Mouse (Mus musculus) urinary bladder, adult 18-20 months (tissue): ENCODE results near the gene Tspan5.

ENCODE experiments used
- DNase-seq, 2 experiments: peaks; one replicate each; pipeline ENCODE4 v3.0.0; 2022; ENCODE audit warnings: low spot score in 2 of 2, mixed read lengths in 2 of 2

Tspan5 gene

DNA sequence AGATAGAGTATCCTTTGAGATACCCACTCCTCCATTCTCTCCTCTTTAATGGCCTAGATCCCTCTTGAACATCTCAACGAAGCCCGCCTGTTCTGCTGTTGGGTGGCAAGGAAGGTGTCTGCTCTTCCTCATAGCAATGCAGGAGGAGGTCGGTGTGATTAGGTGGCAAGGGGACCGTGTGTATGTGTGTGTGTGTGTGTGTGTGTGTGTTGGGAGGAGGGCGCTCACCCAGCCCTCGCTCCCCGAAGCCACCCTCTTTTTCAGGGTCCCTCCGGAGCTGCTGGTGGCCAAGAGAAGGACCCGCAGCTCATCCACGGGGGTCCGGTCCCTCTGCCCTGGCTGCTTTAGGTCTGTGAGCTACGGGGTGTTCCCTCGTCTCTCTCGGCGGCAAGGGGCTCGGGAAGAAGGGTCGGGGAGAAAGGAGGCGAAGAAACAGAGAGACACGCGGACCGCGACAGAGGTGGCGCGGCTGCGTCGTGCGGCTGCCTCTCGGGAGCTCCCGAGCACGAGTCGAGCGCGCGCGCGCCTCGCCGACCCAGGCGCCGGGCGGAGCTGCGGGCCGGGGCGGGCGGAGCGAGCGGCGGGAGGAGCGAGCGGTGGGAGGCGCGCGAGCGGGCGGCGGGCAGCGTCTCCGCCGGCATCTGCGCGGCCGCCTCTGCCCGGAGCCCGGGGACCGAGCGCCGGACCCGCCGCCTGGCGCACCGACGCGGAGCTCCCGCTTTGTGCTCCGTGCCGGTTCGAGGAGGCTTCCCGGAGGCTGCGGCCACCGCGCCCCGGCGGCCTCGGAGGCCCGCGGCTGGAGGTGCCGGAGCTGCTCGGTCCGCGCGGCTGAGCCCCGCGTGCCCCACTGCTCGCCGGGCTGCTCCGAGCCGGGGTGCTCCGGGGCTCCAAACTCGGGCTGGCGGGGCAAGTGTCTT, at the start of gene Tspan5:
Gene Tspan5, plus strand, starts transcription at position 547 of the 917 bp plus-strand sequence.
- peak; percentile 58 to 67 for DNase-seq

DNA sequence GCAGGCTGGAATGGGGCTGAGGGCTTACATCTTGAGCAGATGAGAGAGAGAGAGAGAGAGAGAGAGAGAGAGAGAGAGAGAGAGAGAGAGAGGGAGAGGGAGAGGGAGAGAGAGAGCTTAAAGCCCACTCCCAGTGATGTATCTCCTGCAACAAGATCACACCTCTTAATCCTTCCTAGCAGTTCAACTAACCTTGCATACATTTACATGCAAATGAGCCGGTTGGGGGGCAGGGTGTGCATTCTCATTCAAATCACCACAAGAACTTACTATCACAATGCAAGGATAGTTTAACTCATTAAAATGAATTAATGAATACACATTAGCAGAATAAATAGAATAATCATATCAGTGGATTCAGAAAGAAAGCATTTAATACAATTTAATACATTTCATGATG, 49.7 kb upstream of the Tspan5 start:
- DNase-seq = no peak

DNA sequence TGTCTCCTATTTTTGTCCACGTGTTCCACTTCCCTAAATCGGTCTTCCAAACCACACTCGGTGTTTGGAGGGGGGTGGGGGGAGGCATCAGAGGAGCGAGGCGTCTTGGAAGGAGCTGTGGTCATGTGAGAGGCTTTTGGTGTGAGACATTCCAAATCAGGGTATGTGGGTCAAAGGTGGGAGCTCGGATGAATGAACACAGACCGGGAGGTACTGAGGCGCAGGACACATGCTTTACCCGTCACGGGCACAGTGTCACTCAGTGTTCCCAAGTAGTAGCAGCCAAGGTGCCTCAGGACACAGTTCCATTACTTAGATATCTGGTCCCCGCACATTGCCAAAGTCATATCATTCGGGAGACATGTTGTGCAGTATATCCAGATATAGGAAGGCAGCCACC, 38.6 kb upstream of the Tspan5 start:
- DNase-seq = no peak

DNA sequence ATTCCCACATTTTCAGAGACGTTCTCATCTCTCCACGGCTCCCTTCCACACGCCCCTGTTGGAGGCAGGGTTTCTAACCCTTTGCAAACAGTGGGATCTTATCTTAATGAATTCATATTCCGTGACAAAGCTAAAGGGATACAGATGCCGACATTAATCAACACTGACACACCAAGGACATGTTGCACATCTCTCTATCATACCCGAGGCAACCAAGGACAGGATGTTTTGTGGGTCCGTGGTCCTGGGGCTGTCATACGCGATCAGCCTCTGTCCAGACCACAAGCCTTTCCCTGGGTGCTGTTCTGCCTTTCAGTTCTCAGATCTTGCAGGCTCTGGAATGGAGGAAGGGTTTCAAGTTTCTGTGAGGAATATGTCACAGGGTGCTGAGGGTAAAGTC, 37.5 kb upstream of the Tspan5 start:
- no peak for DNase-seq

DNA sequence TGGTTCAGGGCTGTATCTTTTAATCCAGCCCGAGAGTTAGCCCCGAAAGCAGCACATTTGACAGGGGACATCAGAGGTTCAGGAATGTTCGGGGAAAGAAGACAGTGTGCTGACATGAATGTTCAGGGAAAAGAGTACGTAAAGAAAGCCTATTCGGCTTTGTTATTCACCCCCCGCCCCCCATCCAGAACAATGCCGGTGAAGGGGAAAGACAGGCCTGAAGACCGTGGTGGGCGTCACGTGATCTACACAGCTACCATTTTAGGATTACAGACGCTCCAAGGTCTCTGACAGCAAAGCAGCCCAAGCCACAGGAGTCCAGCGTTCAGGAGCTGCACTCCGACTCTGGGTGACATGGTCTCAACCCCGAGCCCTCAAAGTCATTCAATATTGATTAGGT, 36.1 kb upstream of the Tspan5 start:
- no peak for DNase-seq

DNA sequence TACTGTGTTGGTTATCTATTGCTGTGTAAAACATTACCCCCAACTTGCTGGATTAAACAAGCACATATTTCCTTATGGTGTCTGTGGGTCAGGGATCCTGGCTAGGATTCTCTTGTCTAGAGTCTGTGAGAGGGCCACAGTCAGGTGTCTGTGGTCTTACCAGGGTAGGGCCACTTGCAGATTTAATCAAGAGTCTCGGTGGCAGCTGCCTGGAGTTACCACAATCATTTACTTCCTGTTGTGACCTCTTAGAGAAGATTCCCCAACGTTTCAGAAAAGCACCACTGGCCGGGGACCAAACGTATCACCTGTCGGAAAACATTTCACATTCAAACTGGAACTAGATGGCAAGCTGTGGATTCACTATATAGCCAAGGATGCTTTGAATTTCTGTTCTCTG, 32.8 kb upstream of the Tspan5 start:
- DNase-seq = no peak

DNA sequence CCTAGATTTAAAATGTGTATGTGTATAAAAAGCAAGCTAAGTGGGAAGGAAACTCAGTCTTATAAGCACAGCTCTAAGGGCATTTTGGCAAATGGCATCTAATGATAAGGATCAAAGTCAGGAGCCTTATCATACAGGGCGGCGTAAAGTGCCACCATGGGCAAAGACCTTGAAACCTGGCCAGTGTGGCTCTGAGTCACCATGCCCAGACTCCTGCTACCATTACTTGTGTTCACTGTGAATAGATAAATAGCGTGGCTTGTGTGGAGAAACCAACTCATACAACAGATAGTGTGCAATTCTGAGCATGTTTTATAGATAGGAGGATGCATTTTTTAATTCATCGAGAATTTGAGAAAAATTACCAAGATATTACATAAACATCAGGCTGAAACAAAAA, 30.0 kb upstream of the Tspan5 start:
- DNase-seq = no peak

DNA sequence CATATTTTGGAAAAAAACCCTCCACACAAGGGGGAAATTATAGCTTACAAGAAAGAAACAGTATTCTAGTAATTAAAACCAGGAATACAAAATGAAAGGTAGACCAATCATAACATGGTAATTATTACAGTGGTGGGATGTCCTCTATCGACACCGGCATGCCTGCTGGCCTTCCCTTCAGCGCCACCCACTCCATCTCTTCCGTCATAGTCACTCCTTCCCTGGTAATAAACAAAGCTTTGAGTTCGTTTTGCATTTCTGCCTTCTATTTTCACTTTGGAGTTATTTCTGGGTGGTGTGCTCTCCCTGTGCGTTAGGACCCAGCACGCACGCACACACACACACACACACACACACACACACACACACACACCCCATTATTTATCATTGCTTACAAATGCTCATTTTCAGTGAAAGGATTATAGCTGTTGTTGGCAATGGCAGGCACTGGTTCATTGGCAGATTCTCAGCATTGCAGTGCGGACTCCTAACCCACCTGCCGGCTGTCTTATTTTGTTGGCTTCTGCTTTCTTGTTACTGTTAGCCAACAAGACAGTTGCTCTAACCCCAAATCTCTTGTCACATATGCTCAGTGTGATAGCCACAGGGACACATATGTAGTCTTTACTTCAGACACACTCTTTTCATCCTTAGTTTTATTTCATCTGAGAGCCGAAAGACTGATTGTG, 29.4 kb upstream of the Tspan5 start:
- no peak for DNase-seq

DNA sequence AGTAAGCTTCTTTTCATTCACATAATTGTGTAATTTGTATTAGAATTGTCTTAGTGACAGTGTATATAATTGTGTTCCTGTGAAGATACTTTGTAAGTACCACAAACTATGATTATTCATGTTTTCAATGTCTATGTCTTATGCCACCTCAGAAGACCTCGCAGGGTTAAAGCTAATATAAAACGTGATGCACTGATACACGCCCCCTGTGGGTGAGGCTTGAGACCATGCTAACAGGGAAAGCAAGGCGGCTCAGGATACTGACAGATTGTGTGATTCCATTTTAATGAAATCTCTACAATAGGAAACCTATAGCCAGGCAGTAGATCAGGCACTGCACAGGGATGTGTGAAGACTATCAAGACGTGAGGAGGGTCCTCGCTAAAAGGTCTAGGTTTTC, 28.9 kb upstream of the Tspan5 start:
- no peak for DNase-seq

DNA sequence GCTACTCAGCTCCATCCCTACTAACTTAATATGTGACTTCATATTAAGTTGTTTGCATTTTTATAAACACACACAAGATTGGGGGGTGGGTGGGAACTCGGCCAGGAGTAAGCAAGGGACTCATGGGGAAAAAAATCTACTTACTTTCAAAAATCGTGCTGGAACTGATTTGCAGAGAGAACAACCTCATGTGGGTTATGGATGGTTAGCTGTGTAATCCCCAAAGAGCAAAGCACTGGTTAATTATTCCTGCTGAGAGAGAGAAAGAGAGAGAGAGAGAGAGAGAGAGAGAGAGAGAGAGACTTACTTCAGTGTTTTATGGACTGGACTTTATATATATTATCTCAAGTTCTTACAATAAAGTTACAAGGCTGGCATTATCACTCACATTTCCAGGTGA, 27.2 kb upstream of the Tspan5 start:
- no peak for DNase-seq

DNA sequence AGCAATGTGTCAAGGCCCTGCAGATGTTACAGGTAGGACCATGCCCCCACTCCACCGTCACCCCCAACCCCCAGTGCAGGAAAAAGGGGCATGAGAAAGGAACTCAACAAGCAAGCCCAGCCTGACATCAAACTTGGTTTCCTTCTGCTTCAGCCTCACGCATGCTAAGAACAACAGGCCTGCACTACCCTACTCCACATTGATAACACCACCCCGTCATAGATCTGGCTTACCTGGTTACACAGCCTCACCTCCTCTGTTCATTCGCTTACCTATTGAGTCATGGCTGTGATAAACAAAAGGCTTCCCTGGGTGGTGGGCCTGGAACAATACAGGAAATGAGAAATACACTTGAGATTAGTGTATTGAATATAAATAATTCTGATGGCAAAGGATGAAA, 26.8 kb upstream of the Tspan5 start:
- no peak for DNase-seq

DNA sequence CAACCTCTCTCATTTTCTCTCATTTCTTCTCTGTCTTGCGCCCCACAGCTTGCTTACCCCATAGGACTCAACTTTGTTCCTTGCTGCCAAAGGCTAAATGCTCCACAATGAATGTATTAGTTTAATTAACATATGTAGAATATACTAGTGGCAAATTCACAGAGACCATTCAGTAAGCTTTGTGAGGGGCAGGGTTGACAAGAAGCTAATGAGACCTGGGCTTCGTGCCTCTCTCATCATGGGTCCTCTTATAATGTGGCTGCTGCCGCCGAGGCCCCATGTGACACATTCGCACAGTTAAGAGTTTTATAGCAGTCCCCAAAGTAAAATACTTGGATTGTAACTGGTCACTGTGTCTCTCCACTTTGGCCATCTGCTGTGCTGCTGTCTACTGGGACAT, 25.0 kb upstream of the Tspan5 start:
- no peak for DNase-seq

DNA sequence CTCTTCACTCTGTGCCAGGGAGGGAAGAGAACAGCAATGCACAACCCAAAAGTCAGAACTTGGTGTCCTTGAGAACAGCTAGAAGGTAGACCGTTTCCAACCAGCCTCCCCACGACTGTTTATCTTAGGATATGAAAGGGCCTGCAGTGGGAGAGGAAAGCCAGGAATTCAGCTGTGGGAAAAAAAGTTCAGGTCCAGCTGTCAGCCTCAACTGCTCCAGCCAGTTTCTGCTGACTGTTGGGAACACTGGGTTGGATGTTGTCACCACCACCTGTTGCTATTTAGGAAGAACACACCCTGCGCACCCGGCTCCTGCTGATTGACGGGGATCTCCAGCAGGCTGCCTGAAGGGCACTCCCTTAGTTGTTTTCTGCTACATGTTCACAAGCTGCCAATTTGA, 19.8 kb upstream of the Tspan5 start:
- no peak for DNase-seq

DNA sequence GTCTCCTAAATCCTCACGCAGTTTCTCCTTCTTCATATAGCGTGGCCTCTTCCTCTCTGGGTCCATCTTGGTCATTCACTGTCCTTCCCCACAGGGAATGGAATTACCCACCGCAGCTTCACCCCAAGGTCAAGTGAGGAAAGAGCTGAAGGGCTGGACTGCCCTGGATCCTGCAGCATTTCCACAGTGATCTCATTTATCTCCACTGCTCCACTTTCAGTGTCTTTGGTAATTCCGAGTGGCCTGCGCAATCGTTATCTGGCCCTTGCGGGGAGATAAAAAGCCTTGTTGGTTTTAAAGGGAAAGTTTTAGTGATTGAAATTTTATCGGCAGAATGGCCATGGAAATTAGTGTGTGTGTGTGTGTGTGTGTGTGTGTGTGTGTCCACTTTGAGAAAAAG, 14.4 kb upstream of the Tspan5 start:
- no peak for DNase-seq

DNA sequence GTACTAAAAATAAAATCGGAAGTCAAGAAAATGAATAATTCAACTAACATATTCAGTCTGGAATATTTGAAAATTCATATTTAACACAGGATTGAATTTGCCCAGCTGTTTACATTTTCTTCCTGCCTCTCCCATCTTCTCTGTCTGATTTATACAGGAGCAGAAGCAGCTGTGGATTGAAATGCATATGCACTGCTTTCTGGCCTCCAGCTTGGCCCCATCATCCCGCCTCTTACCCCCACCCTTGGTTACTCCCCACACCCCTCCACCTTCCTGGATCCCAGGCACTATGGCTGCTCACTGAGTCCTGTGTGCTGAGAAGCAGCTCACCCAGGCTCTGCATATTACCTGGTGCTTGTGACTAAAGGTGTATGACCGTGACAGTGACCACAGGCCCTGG, 13.2 kb upstream of the Tspan5 start:
- no peak for DNase-seq

DNA sequence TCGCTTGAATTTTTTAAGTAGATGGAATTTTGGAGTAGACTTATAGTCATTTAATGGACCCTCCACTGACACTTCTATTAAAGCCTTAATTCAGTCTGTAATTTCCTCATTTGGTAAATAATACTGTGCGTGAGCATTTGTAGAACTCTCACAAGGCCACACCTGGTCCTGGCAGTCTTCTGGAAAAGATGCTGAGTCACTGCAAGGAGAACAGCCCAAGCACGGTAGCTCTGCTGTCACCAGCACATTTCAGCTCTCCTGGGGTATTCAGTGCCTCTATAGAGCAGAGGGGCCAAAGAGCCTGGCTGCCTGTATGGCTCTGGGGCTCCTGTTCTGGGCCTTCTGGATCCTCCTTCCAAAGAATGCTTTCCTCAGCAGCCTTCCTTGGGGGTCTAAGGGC, 11.2 kb upstream of the Tspan5 start:
- no peak for DNase-seq

DNA sequence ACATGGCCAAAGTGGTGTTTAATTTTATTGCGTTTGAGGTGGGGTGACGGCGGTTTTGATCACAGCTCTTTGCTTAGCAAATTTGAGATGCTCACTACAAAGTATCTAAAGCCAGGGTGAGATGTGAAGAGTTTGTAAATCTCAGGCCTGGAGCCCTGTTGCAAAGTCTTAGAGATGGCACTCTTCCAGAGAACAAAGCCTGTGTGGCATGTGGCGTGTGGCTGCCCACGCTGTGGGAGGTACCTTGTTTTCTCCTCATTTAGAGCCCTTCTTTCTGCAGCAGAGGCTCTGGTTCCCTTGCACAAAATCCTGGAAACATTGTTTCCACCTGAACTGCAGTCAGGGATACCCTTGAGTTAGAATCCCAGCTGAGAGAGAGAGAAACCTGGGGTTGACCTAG, 6.2 kb upstream of the Tspan5 start:
- DNase-seq = no peak

DNA sequence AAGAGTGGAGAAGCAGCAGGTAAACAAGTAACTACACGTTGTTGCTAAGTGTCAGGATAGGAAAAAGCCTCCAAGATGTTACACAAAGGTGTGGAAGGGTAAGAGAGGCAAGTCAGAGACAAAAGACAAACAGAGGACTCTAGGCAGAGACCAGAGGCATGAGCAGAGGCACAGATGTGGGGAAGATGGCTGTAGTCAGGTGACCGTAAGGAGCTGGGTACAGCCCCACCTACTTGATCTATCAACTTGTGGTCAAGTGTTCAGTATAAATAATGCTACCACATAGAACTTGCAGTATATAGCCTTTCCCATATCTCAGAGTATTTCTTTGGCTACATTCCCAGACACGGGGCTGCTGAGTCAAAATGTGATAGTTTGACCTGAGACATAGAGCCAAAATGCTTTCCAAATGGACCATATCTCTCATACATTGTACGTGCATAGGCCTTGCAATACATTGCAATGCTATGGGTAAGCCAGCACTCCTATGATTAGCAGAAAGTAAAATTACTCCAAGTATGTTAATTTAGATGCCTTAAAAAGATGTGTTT, 2.8 kb upstream of the Tspan5 start:
- no peak for DNase-seq

DNA sequence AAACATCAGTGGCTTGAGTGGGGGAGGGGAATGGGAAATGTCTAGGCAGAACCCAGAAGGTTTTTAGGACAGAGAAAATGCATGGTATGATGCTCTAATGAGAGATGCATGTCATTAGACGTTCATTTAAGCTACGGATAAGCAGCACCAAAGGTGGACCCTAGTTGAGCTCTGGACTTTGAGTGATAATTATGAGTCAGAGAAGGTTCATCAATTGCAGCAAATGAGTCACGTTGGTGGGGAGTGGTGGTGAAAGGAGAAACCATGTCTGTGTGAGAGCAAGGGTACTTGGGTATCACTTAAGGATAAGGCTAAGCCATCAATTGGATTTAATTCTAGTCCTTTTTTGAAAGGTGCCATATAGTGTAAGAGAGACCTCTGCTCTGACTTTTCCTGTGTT, 1.7 kb upstream of the Tspan5 start:
- no peak for DNase-seq

DNA sequence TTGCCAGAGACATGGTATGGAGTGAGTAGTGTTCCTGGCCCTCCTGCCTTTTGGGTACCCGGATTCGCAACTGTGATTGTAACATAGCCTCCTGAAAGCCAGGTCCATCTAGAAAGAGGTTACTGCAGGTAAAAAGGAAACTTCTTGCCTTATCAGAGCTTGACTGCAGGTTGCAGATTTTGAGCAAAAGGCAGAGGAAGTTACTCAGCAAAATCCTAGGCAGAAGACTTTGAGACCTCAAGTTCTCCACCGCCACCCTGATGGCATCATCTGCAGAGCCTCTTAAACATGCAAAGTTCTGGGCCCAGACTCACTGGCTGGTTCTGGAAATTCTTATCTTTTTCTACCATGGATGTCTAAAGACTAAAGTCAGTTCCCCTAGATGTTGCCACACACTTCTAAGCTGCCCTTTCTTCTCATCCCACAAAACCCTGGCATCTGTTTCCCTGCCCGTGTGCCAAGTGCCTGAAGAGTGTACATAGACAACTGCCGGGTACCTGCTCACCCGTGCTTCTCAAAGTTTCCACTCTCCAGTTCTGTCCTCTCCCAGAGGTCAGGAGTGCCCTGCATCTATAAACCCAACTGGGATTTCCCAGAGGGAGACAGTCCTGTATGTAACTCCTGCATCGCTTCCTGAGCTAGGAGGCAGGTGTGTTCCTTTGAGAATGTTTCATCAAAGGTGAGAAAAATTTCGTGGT, 1.0 kb upstream of the Tspan5 start:
- DNase-seq = no peak

DNA sequence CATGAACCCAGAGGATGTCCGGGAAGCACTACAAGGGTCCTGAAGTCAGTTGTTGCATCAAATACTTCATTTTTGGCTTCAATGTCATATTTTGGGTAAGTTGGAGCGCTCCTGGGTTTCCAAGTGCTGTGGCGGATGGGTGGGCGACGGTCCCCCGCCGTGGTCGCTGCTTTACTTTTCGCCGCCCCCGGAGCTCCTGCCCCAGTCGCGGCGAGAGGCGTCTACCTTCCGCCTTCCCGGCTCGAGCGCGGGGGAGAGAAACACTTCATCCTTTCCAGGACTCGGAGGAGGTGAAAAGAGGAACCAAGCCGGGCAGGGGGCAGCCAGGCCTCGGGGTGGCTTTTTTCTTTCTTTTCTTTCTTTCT, 553 bp downstream of the Tspan5 start:
- DNase-seq = no peak

DNA sequence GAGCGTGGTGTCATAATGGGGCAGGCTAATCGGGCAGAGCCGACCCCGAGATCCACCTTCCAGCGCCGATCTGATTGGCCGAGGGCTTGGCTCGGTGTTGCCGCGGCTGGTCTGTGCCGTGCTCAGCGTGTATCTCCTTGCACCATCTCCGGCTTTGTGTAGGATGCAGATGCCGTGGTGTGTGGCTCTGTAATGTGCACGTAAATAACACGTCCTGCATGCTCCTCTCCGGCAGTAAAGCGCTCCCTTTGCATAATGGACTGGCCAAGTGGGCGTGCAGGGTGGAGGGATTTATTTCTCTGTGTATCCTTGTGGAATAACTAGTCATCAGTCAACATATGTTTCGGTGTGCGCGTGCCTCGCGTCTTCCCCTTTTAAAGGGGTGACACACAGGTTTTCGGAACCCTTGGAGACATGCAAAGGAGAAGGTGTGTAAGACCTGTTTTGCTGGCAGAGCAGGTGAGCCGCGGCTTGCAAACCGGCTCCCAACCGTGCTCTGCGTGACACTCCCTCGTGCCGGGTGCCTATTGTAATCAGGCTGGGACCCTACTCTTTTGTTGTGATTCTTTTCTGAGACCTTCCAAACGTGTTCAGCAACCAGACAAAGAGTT, 1.2 kb downstream of the Tspan5 start:
- DNase-seq = peak; percentile 55 to 61
